Mouse (Mus musculus) limb, embryonic 12.5 days (tissue): Measurements from ENCODE around the gene Dip2c. TPM values are rescaled to one million over a fixed set of nuclear protein-coding genes. Genes with fewer than 3 reads are reported as not detected.

Experiments used
- ATAC-seq: fragments of 200-750 bp; cut with Nextera tagmentation; 2 replicates; pipeline ENCODE4 v1.8.0; 2017; ENCODE audit warnings: low read depth, moderate TSS enrichment; ENCODE audit not compliant: insufficient number of reproducible peaks, insufficient read depth, low FRiP score, low TSS enrichment
- H3K27ac ChIP-seq: fragments of 300-500 bp; sonication (generic); 2 replicates; pipeline ENCODE4 v1.5.1; 2016; ENCODE audit warnings: mild to moderate bottlenecking, moderate library complexity
- H3K27me3 ChIP-seq: fragments of 300-500 bp; sonication (generic); 2 replicates; pipeline ENCODE4 v1.6.1; 2016; ENCODE audit warnings: mild to moderate bottlenecking, moderate library complexity
- H3K36me3 ChIP-seq: fragments of 300-500 bp; sonication (generic); 2 replicates; pipeline ENCODE4 v1.6.1; 2016; ENCODE audit warnings: mild to moderate bottlenecking, moderate library complexity
- H3K4me1 ChIP-seq: fragments of 300-500 bp; sonication (generic); replicated peaks from 2 replicates; pipeline ENCODE4 v1.6.1; 2016
- H3K4me2 ChIP-seq: fragments of 300-500 bp; sonication (generic); 2 replicates; pipeline ENCODE4 v1.6.1; 2016; ENCODE audit warnings: mild to moderate bottlenecking, moderate library complexity
- H3K4me3 ChIP-seq: fragments of 300-500 bp; sonication (generic); replicated peaks from 2 replicates; pipeline ENCODE4 v1.5.1; 2016; ENCODE audit warnings: mild to moderate bottlenecking
- H3K9ac ChIP-seq: fragments of 300-500 bp; sonication (generic); replicated peaks from 2 replicates; pipeline ENCODE4 v1.6.1; 2016; ENCODE audit warnings: mild to moderate bottlenecking, moderate library complexity
- H3K9me3 ChIP-seq: fragments of 300-500 bp; sonication (generic); 2 replicates; pipeline ENCODE4 v1.6.1; 2016; ENCODE audit warnings: mild to moderate bottlenecking, moderate library complexity
- WGBS: fragments of 180-500 bp; shearing (Covaris S2); methylation state at CpG from one replicate; pipeline ENCODE4 v1.1.7; 2016; 5-methylcytosine and 5-hydroxymethylcytosine counted together
- polyA plus RNA-seq: library from polyadenylated mRNA; unstranded; fragments of >200 nt; fragmentation: Nextera tagmentation; extraction: Ambion mirVana; gene quantifications from 2 replicates; pipeline ENCODE4 v1.2.1, GENCODE M21; 2016

Dip2c gene
- polyA plus RNA-seq, 1 experiment from 2014 or later: 6.5 TPM

- Histone ChIP-seq H3K36me3 (peaks cover 14% of the 10 kb centered on the region; the same call in 1 of the 2 replicates), H3K27me3 (no peaks in the 10 kb centered on the region), H3K9ac (no peak overlapping the region), H3K9me3 (no peaks in the 10 kb centered on the region), H3K4me3 (no peak overlapping the region), H3K4me2 (no peak overlapping the region), H3K27ac (no peak overlapping the region), H3K4me1 (no peaks in the 10 kb centered on the region)
- WGBS: 72% methylated on average over 2 of the region's 2 CpGs
- no peak for ATAC-seq
These were observed 356.4 kb downstream of the Dip2c start for GRCm38 (mm10) chr13:9632684-9633083.

- Histone ChIP-seq H3K4me3 (no peak overlapping the region), H3K27me3 (no peaks in the 10 kb centered on the region), H3K27ac (no peak overlapping the region), H3K36me3 (peaks cover 4% of the 10 kb centered on the region; the same call in 1 of the 2 replicates), H3K9ac (no peak overlapping the region), H3K4me2 (no peak overlapping the region), H3K9me3 (no peaks in the 10 kb centered on the region), H3K4me1 (no peaks in the 10 kb centered on the region)
- no peak for ATAC-seq
- 86% methylated on average over 2 of the region's 2 CpGs for WGBS
These were observed 359.6 kb downstream of the Dip2c start for GRCm38 (mm10) chr13:9635951-9636350.

GRCm38 (mm10) chr13:9636505-9636904 is 360.2 kb downstream of the Dip2c start:
- peaks cover 4% of the 10 kb centered on the region; the same call in 1 of the 2 replicates for H3K36me3 ChIP-seq
- no peaks in the 10 kb centered on the region for H3K4me1 ChIP-seq
- H3K27ac ChIP-seq: no peak overlapping the region
- H3K4me3 ChIP-seq: no peak overlapping the region
- no peak for ATAC-seq
- H3K9ac ChIP-seq: no peak overlapping the region
- WGBS: 59% methylated on average over 4 of the region's 4 CpGs
- H3K4me2 ChIP-seq: no peak overlapping the region
- H3K9me3 ChIP-seq: no peaks in the 10 kb centered on the region
- H3K27me3 ChIP-seq: no peaks in the 10 kb centered on the region

GRCm38 (mm10) chr13:9637949-9638348 is 361.6 kb downstream of the Dip2c start:
- H3K27ac ChIP-seq: no peak overlapping the region
- WGBS: 54% methylated on average over 3 of the region's 3 CpGs
- H3K27me3 ChIP-seq: no peaks in the 10 kb centered on the region
- H3K9me3 ChIP-seq: no peaks in the 10 kb centered on the region
- H3K36me3 ChIP-seq: peaks cover 4% of the 10 kb centered on the region; the same call in 1 of the 2 replicates
- H3K4me2 ChIP-seq: no peak overlapping the region
- H3K9ac ChIP-seq: no peak overlapping the region
- no peak overlapping the region for H3K4me3 ChIP-seq
- ATAC-seq: no peak
- no peaks in the 10 kb centered on the region for H3K4me1 ChIP-seq

GRCm38 (mm10) chr13:9648716-9649115 is 372.4 kb downstream of the Dip2c start:
- no peaks in the 10 kb centered on the region for H3K36me3 ChIP-seq
- no peak overlapping the region for H3K9ac ChIP-seq
- H3K4me1 ChIP-seq: no peaks in the 10 kb centered on the region
- no peak overlapping the region for H3K27ac ChIP-seq
- H3K4me3 ChIP-seq: no peak overlapping the region
- no peaks in the 10 kb centered on the region for H3K9me3 ChIP-seq
- no peaks in the 10 kb centered on the region for H3K27me3 ChIP-seq
- H3K4me2 ChIP-seq: no peak overlapping the region
- ATAC-seq: no peak
- WGBS: 92% methylated on average over 13 of the region's 13 CpGs

GRCm38 (mm10) chr13:9649894-9650293 is 373.6 kb downstream of the Dip2c start:
- WGBS: 97% methylated on average over 1 of the region's 1 CpGs
- H3K27me3 ChIP-seq: no peaks in the 10 kb centered on the region
- no peaks in the 10 kb centered on the region for H3K36me3 ChIP-seq
- no peak overlapping the region for H3K4me2 ChIP-seq
- H3K9me3 ChIP-seq: no peaks in the 10 kb centered on the region
- no peak overlapping the region for H3K27ac ChIP-seq
- H3K9ac ChIP-seq: no peak overlapping the region
- H3K4me3 ChIP-seq: no peak overlapping the region
- ATAC-seq: no peak
- H3K4me1 ChIP-seq: no peaks in the 10 kb centered on the region

GRCm38 (mm10) chr13:9650580-9650979 is 374.3 kb downstream of the Dip2c start:
- no peak for ATAC-seq
- Histone ChIP-seq H3K27ac (no peak overlapping the region), H3K36me3 (no peaks in the 10 kb centered on the region)

GRCm38 (mm10) chr13:9653018-9653417 is 376.7 kb downstream of the Dip2c start:
- Histone ChIP-seq H3K9ac (no peak overlapping the region), H3K4me3 (no peak overlapping the region), H3K27me3 (no peaks in the 10 kb centered on the region), H3K9me3 (no peaks in the 10 kb centered on the region), H3K4me1 (no peaks in the 10 kb centered on the region), H3K36me3 (peaks cover 10% of the 10 kb centered on the region), H3K27ac (no peak overlapping the region), H3K4me2 (no peak overlapping the region)
- 86% methylated on average over 3 of the region's 3 CpGs for WGBS
- ATAC-seq: no peak

More at GRCm38 (mm10) chr13:9650580-9650979, 374.3 kb downstream of the Dip2c start:
- Histone ChIP-seq H3K4me1 (no peaks in the 10 kb centered on the region), H3K4me3 (no peak overlapping the region), H3K27me3 (no peaks in the 10 kb centered on the region), H3K9ac (no peak overlapping the region), H3K9me3 (no peaks in the 10 kb centered on the region), H3K4me2 (no peak overlapping the region)

GRCm38 (mm10) chr13:9656613-9657012 is 380.3 kb downstream of the Dip2c start:
- Histone ChIP-seq H3K4me3 (no peak overlapping the region), H3K4me2 (no peak overlapping the region), H3K9ac (no peak overlapping the region), H3K36me3 (peaks cover 19% of the 10 kb centered on the region), H3K27me3 (no peaks in the 10 kb centered on the region), H3K27ac (no peak overlapping the region), H3K9me3 (no peaks in the 10 kb centered on the region), H3K4me1 (no peaks in the 10 kb centered on the region)
- 89% methylated on average over 6 of the region's 6 CpGs for WGBS
- no peak for ATAC-seq

GRCm38 (mm10) chr13:9660711-9661110 is 384.4 kb downstream of the Dip2c start:
- H3K4me1 ChIP-seq: no peaks in the 10 kb centered on the region
- 54% methylated on average over 1 of the region's 1 CpGs for WGBS
- no peak for ATAC-seq
- no peaks in the 10 kb centered on the region for H3K27me3 ChIP-seq
- H3K4me2 ChIP-seq: no peak overlapping the region
- H3K9me3 ChIP-seq: no peaks in the 10 kb centered on the region
- no peak overlapping the region for H3K4me3 ChIP-seq
- H3K36me3 ChIP-seq: peaks cover 41% of the 10 kb centered on the region
- H3K9ac ChIP-seq: no peak overlapping the region
- H3K27ac ChIP-seq: no peak overlapping the region

GRCm38 (mm10) chr13:9663593-9663992 is 387.3 kb downstream of the Dip2c start:
- WGBS: 94% methylated on average over 1 of the region's 1 CpGs

GRCm38 (mm10) chr13:9667954-9668496 is 391.7 kb downstream of the Dip2c start:
- no peak overlapping the region for H3K4me3 ChIP-seq
- no peak overlapping the region for H3K9ac ChIP-seq
- H3K4me2 ChIP-seq: no peak overlapping the region
- 84% methylated on average over 7 of the region's 7 CpGs for WGBS
- no peaks in the 10 kb centered on the region for H3K4me1 ChIP-seq
- H3K36me3 ChIP-seq: peaks cover 12% of the 10 kb centered on the region; the same call in 1 of the 2 replicates
- H3K9me3 ChIP-seq: no peaks in the 10 kb centered on the region
- H3K27ac ChIP-seq: no peak overlapping the region
- no peak for ATAC-seq
- H3K27me3 ChIP-seq: no peaks in the 10 kb centered on the region

More at GRCm38 (mm10) chr13:9663593-9663992, 387.3 kb downstream of the Dip2c start:
- Histone ChIP-seq H3K36me3 (peaks cover 31% of the 10 kb centered on the region), H3K4me1 (no peaks in the 10 kb centered on the region), H3K9ac (no peak overlapping the region), H3K4me3 (no peak overlapping the region), H3K27me3 (no peaks in the 10 kb centered on the region), H3K4me2 (no peak overlapping the region), H3K9me3 (no peaks in the 10 kb centered on the region), H3K27ac (no peak overlapping the region)
- no peak for ATAC-seq
